9 mouse cellular contexts compared by ENCODE assay signal in genomic region chr10:73096531-73097135, GRCm38 (mm10). TPM values are rescaled to one million over a fixed set of nuclear protein-coding genes. Genes with fewer than 3 reads are reported as not detected.
A peak's percentile ranks its signal among the peaks of the same experiment; 100 is the strongest.
DNase-seq lines count a peak whose midpoint lies in the region; TF ChIP-seq lines count a peak whose summit lies in the region.
"Had no signal": no experiment of that assay in that cellular context is flagged by ENCODE, and none has a peak within 500 bp of the region (broad histone marks: within the 10 kb centered on the region; RNA-seq: fewer than 3 reads in every experiment).

No protein-coding gene starts in this region.

- WGBS in olfactory bulb, adult 2 months, result 1% methylated on average over 17 of the region's 17 CpGs

- peaks cover 14% of the 10 kb centered on the region for H3K4me1 ChIP-seq in olfactory bulb, adult 2 months (ENCODE audit: control insufficient read depth, insufficient read depth, low read length)

- peak; percentile 22 to 25 for DNase-seq in cerebellum, adult 18-20 months
- DNase-seq in cerebellum, adult 11-12 months, result no peak
- DNase-seq in cerebellum, adult 8-10 months, result peak; percentile 20
- peak; percentile 62 for DNase-seq in forelimb bud, embryonic 11.5 days (ENCODE audit: low read depth, low spot score)
- DNase-seq in left cerebral cortex, adult 2 months (ENCODE audit: extremely low spot score in 1 of 2, low spot score in 2 of 2), result peak; percentile 68 to 71
- DNase-seq in urinary bladder, adult 2 months (ENCODE audit: low spot score), result no peak
- no peak for DNase-seq in heart, adult 9 months (ENCODE audit: low spot score in 2 of 2)

- peak overlapping the region; percentile 49 for H3K4me3 ChIP-seq in left cerebral cortex, adult 2 months
- peak overlapping the region; percentile 55 for H3K4me3 ChIP-seq in olfactory bulb, adult 2 months (ENCODE audit: insufficient read depth, low read depth, low read length)
- H3K4me3 ChIP-seq: erythroblast, embryonic 14.5 days had no signal

- no peak for TF ChIP-seq POLR2A in olfactory bulb, adult 2 months (IDR thresholded peaks at IDR 0.05; ENCODE audit: insufficient read depth, low read depth, low read length)

- intact Hi-C loops in left cerebral cortex, adult 2 months (cut with DNase I), result loop anchor here (5.0 to 10.0 kb wide), 4 partner anchors 84 to 1672 kb away; no protein-coding TSS in a partner anchor

- H3K27ac ChIP-seq in left cerebral cortex, adult 2 months, result peak overlapping the region; percentile 63
- H3K27ac ChIP-seq in olfactory bulb, adult 2 months (ENCODE audit: insufficient read depth, low read depth, low read length), result no peak overlapping the region; the same call in 1 of the 2 replicates

- no peak for TF ChIP-seq CTCF in left cerebral cortex, adult 2 months (IDR thresholded peaks at IDR 0.05)
- TF ChIP-seq CTCF in olfactory bulb, adult 2 months (IDR thresholded peaks at IDR 0.05; ENCODE audit: insufficient read depth, low read depth, low read length), result no peak

RNA-seq across cellular contexts. Expression of gene Pcdh15, which starts 2.5 kb away (rescaled TPM):
- total RNA-seq in left cerebral cortex, adult 2 months (2021), result 10 to 100 TPM; 32.1 to 35.0 TPM
- polyA plus RNA-seq in olfactory bulb, adult 2 months (2012; ENCODE audit: insufficient read depth, insufficient read length, low replicate concordance, missing spikeins), result not detected in 2 replicates
- 0.09 and 0.10 TPM in 2 replicates for polyA plus RNA-seq in urinary bladder, adult 2 months (2012; rRNA removed)
- polyA plus RNA-seq: erythroblast, embryonic 14.5 days had no signal

Comparison
In these comparisons a context has a peak if more than half of its experiments do, and no peak if none do; other contexts are left out.
1. DNase-seq: peak in cerebellum, adult 18-20 months (2 of 2), cerebellum, adult 8-10 months (single experiment), forelimb bud, embryonic 11.5 days (single experiment) and left cerebral cortex, adult 2 months (2 of 2); none in cerebellum, adult 11-12 months (single experiment), urinary bladder, adult 2 months (single experiment) and heart, adult 9 months (0 of 2).